Mouse (Mus musculus): Measurements from ENCODE around the gene Tfdp2. TPM values are rescaled to one million over a fixed set of nuclear protein-coding genes. Genes with fewer than 3 reads are reported as not detected.
A peak's percentile ranks its signal among the peaks of the same experiment; 100 is the strongest.

The Tfdp2 gene
- total RNA-seq, 2 experiments from 2014 or later: 13.1 to 38.8 TPM

DNA sequence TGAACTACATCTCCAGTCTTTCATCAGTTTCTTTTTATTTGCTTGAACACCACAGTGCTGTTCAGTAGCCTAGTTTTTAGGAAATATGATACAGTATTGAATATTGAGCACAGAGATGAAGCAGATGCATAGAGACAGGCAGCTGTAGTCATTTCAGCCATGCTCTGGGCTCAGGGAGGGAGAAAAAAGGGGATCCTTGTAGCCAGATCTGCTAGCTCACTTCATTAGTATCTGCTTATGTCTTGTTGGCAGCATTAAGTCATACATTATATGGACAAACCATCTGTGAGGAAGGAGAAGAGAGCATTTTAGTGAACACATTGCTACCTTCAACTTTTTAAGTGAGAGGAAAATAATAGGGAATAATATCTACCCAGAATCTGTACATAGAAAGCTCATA lies 24.3 kb downstream of the Tfdp2 start:
- no peak for ATAC-seq (replicated peaks; ENCODE audit: poor library complexity, severe bottlenecking)

DNA sequence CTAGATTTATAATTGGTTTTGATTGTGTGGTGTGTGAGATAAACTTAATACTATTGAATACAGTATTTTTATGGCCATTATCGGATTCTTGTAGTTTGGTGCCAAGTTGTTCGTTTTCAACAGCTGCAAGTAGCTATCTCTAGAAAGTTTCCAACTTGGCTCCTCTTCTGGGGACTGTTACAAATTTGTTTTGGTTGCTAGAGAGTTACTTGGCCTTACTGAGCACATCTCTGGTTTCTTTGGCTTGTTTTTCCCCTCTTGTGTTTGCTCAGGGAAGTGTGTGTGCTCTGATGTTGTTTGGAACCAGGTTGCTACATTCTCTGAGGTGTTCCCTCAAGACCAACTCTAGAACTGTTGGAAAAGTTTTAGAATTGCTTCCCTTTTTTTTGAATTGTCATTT lies 27.2 kb downstream of the Tfdp2 start:
- ATAC-seq (replicated peaks; ENCODE audit: poor library complexity, severe bottlenecking): no peak

DNA sequence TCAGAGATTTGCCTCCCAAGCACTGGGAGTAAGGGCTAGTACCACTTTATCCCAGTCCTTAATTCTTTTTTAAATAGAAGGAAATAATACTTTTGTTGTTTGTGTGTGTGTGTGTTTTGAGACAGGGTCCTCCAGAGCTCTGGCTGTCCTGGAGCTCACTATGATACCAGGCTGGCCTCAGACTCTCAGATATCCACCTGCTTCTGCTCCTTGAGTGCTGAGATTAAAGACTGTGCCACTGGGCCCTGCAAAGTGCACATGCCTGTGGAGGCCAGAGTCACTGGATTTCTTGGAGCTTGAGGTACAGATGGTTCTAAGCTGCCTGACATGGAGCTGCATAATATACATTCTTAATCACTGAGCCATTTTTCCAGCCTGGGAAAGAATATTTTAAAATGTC lies 32.2 kb downstream of the Tfdp2 start:
- no peak for ATAC-seq (replicated peaks; ENCODE audit: poor library complexity, severe bottlenecking)

DNA sequence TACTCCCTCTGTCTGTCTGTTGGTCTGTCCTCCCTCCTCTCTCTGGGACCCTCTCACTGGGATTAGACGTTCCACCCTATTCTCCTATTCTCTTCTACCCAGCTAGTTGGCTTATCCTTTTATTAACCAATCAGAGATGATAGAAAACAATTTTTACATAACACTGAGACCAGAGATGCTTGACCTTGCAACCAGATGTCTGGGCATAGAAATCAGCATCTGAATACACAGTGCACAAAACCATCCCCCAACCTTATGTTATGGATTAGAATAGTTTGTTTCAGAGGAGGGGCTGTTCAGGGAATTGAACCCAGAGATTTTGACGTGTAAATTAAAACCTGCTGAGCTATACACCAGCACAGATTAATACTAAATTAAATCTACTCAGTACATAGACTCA lies 34.2 kb downstream of the Tfdp2 start:
- ATAC-seq (replicated peaks; ENCODE audit: poor library complexity, severe bottlenecking): no peak

DNA sequence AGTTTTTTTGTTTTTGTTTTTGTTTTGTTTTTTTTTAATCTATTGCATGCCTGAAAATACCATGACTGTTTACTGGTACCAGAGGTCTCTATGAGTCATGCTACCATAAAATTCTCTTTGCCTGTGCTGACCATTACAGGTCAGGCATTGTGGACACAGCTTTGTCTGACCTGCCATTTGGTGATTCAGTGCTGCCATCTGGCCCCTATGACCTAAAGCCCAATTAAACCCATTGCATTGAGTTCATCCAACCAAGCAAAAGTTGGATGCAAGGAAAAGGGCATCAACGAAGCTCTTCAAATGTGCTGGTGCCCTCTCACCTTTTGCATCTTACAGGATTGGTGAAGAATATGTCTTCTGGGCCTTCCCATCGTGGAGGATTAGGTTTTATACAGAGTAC lies 39.4 kb downstream of the Tfdp2 start:
- no peak for ATAC-seq (replicated peaks; ENCODE audit: poor library complexity, severe bottlenecking)

DNA sequence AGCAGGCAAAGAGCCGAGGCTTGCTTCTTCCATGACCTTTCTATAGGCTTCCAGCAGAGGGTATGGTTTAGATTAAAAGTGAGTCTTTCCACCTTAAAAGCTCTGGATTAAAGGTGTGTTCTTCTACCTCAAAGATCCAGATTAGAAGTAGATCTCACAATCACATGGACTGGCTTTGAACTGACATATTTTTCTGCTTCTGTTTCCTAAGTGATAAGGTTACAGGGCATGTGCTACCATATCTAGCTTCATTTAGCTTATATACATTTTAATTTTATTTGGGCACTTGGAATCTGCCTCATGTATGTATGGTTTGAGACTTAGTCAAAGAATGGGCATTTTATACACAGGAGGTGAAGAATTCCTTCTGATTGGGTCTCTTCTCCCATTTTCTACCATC lies 41.3 kb downstream of the Tfdp2 start:
- ATAC-seq (replicated peaks; ENCODE audit: poor library complexity, severe bottlenecking): no peak

DNA sequence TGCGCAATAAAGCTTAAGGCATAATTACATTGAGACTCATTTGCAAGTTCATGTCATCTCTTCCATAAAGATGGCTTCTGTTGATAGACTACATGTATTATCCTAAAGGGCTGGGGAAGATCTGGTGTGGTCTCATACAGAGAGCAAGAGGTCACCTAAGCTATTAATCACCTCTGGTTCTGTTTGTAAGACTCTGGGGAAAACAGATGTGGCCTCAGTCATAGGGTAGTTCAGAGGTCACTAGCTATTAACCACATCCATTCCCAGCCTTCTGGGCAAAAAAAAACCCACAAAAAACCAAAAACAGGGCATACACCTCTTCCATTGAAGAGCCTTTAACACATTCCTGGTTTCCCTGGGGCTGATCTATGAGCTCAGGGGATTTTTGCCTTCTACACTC lies 42.2 kb downstream of the Tfdp2 start:
- no peak for ATAC-seq (replicated peaks; ENCODE audit: poor library complexity, severe bottlenecking)

DNA sequence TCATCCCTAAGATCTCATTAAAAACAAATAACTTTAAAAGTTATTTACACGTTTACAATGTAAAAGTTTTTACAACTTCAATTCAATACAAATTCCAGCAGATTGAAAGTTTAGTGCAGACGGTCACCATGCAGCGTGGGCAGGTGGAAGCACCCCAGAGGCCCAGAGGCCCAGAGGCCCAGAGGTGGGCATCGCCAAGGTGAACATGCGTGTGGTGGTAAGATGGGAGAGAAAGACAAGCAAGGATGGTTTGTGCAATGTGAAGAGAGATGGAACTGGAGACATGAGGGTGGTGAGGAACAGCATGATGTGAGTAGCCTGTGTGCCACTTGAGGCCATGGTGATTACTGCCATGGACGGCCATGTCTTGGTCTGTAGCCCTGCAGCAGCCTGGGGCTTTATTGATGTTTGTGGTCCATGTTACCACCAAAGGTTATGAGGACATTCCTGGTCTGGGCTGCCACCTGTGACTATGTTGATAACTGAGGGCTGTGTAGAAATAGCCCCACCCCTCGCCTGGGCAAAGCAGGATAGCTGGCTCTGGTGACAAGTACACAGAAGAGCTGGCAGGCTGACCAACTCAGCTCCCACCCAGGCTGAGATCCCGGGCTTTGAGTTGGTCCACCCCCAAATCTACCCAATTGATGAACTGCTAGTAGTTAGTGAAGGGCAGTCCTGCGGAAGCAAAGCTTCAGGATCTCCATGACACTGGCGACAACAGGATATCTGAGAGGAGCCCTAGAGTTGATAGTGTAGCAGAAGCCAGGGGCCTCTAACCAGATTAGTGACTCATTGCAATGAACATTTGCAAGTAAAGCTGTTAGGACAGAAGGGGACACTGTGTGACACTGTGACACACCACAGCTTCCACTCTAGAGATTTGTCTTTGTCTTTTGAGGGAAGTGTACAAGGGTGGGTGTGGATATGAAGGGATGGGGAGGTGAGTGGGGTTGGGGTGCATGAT lies 45.3 kb downstream of the Tfdp2 start:
- ATAC-seq (replicated peaks; ENCODE audit: poor library complexity, severe bottlenecking): no peak

DNA sequence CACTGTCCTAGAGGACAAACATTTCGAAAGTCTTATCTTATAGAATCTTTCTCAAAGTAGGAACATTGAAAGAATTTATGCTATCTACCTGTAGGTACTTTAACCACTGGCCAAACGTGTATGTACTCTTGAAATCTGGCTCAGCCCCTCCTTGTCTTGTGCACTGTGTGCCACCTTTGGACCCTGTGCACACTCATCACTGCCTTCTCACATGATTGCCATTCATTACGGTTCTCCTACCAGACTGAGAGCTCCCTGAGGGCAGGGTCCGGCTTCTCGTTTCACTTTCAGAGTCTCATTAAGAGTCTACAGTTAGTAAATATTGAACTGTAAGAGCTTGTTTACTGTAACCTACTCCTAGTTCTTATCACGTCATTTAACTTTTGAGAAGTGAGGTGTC lies 47.8 kb downstream of the Tfdp2 start:
- ATAC-seq (replicated peaks; ENCODE audit: poor library complexity, severe bottlenecking): no peak

DNA sequence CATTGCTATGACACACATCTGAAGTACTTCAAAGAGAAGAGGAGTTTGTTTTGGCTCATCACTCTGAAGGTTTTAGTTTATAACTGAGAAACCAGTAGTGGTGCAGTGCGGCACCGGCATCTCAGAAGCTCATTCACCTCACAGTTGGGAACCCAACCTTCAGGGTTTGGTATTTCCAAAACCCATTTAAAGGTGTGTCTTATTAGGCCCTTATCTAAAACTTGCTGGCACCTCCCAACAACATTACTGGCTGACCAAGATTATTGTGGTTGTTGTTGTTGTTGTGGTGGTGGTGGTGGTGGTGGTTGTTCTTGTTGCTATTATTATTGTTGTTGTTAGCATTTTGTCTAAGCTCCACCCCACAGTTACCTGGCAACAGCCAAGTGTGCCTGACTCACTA lies 58.7 kb downstream of the Tfdp2 start:
- no peak for ATAC-seq (replicated peaks; ENCODE audit: poor library complexity, severe bottlenecking)

DNA sequence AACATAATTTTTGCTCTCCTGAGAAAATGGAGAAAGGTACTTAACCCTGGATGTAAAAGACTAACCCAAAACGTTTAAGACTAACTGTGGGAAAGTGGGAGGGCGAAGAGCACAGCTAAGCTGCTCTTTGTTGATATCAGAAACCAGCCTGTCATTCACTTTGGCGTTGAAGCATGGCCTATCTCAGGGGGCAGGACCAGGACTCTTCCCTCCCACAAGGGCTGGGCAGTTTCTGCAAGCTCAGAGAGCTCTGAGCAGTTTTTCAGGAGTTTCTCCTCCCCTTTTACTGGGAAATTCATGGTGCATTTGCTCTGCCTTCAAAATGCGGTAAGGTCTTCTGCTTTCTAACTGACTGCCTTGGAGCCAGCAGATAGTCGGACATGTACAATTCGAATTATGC lies 62.4 kb downstream of the Tfdp2 start:
- ATAC-seq (replicated peaks; ENCODE audit: poor library complexity, severe bottlenecking): no peak

DNA sequence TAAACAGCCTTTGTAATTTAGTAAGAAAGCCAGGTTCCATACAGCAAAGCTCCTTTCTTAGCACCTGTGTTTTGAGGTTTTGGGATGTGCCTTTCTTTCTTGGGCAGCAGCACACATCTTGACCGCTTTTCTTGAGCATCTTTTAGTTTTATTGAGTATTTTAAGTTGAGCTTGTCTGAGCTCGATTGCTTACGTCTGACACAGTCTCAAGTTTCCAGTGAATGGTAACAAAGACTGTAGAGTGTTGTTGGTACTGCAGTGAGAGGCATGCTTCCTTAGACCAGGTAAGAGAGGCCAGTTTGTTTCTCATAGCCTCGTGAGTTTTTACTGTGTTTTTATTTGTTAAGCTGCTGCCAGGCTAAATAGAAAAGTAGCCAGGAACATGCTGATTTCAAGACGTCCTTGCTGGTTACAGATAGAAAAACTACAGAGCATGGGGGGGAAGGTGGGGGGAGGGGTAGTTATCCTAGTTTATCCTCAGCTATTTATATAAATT lies 63.0 kb downstream of the Tfdp2 start:
- peak; percentile 89 for ATAC-seq (replicated peaks; ENCODE audit: poor library complexity, severe bottlenecking)

DNA sequence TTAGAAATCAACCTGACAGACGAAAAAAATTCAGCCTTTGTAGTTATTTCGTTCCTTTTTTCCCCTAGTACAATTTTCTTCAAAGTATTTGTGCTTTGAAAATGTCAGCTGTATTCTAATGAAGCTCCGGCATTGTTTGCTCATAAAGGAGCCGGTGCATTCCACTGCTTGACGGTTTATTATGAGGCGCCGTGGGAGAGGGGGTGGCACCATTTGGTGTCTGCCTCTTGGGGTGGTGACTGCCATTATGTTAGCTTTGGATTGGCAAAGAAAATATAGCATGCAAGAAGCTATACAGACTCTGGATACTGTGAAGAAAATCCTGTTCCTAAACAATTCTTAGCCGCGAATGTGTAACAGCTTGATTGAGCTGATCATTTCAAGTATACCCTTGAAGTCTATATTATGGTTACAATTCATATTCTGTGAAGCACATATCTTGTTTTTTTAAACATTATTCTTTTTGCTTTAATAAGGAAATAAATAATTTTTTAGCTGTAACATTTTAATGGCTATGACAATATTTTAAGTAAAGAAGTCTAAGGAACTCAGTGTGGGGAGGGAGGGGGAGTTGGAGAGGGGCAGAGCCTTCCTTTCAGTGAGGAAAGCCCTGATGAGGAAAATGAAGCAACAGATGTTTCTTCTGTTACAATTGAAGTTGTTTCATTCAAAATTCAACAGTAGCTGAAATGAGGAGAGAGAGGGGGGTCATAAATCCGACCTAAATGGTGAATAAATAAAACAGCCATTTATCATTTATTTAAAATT lies 63.9 kb downstream of the Tfdp2 start:
- peak; percentile 62 for ATAC-seq (replicated peaks; ENCODE audit: poor library complexity, severe bottlenecking)

DNA sequence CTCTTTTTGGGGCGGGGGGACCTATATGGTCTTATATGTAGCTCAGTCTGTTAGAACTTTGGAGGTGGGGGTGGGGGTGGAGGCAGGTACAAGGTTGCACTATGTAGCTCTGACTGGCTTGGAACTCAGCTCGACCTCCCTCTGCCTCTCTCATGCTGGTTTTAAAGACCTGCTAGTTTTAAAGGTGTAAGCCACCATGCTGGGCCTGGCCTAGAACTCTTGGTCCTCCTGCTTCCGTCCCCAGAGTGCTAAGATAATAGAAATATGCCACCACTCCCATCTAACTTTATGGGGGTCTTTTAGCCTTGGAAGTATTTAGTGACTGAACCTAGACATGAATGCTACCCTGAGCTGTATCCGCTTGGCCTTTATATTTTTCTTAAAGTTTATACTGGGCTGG lies 65.0 kb downstream of the Tfdp2 start:
- no peak for ATAC-seq (replicated peaks; ENCODE audit: poor library complexity, severe bottlenecking)

DNA sequence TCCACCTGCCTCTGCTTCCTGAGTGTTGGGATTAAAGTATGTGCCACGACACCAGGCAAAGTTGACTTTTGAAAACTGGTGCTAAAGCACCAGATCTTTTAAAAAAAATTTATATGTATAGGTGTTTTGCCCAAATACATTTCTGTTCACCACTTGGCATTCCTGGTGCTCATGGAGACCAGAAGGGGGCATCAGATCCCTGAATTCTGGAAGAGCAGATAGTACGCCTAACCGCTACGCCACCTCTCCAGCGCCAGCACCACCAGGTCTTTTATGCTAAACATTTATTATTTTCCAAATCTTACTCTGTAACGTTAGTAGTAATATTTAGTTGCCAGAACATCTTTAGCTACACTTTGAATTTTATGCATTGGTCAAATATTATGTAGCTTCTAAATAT lies 65.9 kb downstream of the Tfdp2 start:
- no peak for ATAC-seq (replicated peaks; ENCODE audit: poor library complexity, severe bottlenecking)

DNA sequence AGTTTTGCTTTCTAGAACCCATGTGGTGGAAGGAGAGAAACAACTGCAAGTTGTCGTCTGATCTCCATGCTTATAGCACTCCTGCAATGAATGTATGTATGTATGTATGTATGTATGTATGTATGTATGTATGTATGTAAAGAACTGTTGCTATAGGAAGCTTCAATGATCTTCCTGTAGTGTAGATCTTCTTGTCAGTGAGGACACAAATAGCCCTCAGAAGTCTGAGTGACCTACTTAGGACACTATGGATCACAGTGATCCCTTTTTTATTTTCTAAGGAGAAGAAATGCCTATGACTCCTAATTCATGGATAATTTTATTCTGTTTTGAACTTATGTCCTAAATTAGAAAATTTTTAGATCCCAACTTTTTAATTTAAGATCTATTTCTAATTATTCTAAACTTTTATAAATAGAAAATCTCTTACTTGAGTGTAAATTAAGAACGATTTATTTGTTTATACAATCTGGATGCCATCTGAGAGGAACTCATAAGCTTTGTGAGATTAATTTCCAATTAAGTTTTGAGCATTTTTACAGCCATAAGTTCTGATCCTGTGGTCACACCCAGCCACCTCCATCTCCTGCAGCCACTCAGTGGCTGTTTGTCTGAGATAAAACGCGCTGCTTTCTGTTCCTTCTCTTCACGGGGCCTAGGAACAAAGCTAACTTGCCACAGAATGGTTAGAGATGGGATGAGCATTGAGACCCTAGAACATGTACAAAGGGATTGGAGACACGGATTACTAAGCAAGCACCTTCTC lies 70.9 kb downstream of the Tfdp2 start:
- no peak for ATAC-seq (replicated peaks; ENCODE audit: poor library complexity, severe bottlenecking)

DNA sequence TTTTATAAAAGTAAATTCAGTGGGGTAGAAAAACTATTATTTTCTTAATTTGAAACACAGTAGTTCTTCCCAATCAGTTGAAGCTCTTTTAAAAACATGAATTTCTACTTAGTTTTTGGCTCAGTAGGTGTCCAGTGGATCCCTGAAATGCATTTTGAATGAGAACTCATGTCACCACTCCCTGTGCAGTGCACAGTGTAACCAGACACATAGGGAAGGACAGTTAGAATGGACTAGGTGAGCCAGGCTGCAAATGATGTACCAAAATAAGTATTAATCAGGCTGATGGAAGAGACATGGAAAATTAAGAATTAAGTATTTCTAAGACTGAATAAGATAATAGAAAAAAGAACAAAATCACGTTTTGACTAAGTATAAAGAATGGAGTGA lies 71.5 kb downstream of the Tfdp2 start:
- no peak for ATAC-seq (replicated peaks; ENCODE audit: poor library complexity, severe bottlenecking)

DNA sequence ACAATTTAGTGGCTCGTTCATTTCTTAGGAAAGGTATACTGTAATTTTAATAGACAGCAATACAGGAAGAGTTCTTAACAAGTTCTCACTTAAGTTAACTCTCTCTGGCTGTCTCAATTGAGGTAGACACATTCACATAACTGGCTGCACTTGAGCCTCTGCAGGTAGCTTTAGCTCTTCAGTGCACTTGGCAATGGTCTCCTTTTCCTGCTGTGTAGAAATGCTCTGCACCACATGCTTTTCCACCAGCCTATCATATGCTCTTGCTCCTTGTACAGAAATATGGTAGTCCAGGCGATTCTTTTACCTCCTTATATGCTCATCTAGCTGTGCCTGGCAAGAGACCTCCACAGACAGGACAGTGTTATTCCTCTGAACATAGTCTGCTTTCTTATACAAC lies 73.7 kb downstream of the Tfdp2 start:
- no peak for ATAC-seq (replicated peaks; ENCODE audit: poor library complexity, severe bottlenecking)

DNA sequence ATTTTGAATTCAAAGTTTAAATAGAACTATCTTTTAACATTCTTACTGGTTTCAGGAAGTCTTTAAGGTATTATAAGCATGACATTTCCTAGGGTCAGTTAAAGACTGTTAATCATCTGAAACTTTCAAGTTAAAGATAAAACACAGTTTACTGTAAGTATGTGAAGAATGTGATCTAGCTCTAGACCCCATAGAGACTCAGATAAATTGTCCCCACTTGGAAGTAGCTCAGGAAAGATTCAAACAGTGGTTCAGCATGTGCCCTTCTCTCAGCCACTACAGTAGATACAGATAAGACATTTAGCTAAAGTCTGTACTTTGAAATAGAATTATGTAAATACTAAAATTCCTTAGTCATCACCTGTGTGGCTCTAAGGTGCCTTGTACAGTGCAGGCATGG lies 79.5 kb downstream of the Tfdp2 start:
- ATAC-seq (replicated peaks; ENCODE audit: poor library complexity, severe bottlenecking): no peak

DNA sequence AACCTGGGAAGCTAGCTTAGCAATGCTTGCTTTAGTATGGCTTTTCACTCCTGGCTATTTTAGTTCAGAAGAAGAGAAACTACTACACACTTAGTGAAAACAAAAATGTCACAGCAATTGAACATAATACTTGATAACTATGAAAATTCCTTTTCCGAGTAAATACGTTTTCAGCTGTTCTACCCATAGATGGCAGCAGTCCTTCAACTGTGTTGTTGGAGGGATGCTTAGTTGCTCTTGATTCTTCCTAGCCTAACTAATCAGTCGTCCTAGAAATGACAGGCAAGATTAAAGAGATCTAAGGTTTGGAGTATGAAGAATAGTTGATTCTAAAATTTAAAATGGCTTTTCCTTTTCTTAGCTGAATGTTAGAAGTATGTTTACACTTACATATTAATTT lies 85.4 kb downstream of the Tfdp2 start:
- no peak for ATAC-seq (replicated peaks; ENCODE audit: poor library complexity, severe bottlenecking)

DNA sequence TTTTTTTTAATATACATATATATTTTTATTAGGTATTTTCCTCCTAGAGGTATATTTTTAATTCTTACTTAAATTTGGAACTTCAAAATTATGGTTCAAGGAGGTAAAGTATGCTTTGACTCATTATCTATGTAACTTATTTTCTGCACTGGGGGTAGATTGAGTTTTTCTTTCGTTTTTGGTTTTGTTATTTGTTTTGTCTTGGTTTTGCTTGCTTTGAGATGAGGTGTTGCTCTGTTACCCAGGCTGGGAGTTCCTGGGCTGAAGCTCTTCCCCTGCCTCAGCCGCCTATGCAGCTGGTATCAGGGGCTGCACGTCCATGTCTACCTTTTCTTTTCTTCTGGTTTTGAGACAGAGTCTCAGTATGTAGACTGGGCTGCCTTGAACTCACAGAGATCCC lies 86.0 kb downstream of the Tfdp2 start:
- no peak for ATAC-seq (replicated peaks; ENCODE audit: poor library complexity, severe bottlenecking)

Measured in granulocyte monocyte progenitor cell, adult 5-6 weeks (primary cell).